Mouse (Mus musculus) gastrocnemius, postnatal 4 days (tissue): ENCODE measurements at regions not wholly inside any gene's neighbourhood (a gene's known extent, or its start where the extent isn't known, plus 50 kb on each side); places are given as distances from the start of the nearest gene placed in this dataset.

ENCODE experiments used
- DNase-seq, 2 experiments: peaks; one replicate each; pipeline ENCODE4 v3.0.0; 2021 to 2022; ENCODE audit warnings: low spot score in 2 of 2, mixed read lengths in 2 of 2

GRCm38 (mm10) chr1:61313196-61313595, 325.4 kb upstream of the Pard3b start:
- no peak for DNase-seq

GRCm38 (mm10) chr1:61316261-61316660, 322.4 kb upstream of the Pard3b start:
- DNase-seq: no peak

GRCm38 (mm10) chr1:61316736-61317135, 321.9 kb upstream of the Pard3b start:
- no peak for DNase-seq

- DNase-seq: no peak
These were observed 320.6 kb upstream of the Pard3b start for GRCm38 (mm10) chr1:61318042-61318441.

- no peak for DNase-seq
These were observed 317.0 kb upstream of the Pard3b start for GRCm38 (mm10) chr1:61321513-61322145.

- no peak for DNase-seq
These were observed 307.2 kb upstream of the Pard3b start for GRCm38 (mm10) chr1:61331456-61331855.

GRCm38 (mm10) chr1:61331906-61332305, 306.7 kb upstream of the Pard3b start:
- no peak for DNase-seq

- no peak for DNase-seq
These were observed 302.3 kb upstream of the Pard3b start for GRCm38 (mm10) chr1:61336367-61336766.

GRCm38 (mm10) chr1:61352921-61353320, 285.7 kb upstream of the Pard3b start:
- DNase-seq: no peak

- no peak for DNase-seq
These were observed 285.1 kb upstream of the Pard3b start for GRCm38 (mm10) chr1:61353481-61353880.

GRCm38 (mm10) chr1:61355241-61355640, 283.4 kb upstream of the Pard3b start:
- no peak for DNase-seq

GRCm38 (mm10) chr1:61359011-61359930, 279.4 kb upstream of the Pard3b start:
- DNase-seq: no peak

GRCm38 (mm10) chr1:61372581-61372980, 266.0 kb upstream of the Pard3b start:
- DNase-seq: no peak

- no peak for DNase-seq
These were observed 264.7 kb upstream of the Pard3b start for GRCm38 (mm10) chr1:61373661-61374491.

GRCm38 (mm10) chr1:61376417-61376816, 262.2 kb upstream of the Pard3b start:
- no peak for DNase-seq

GRCm38 (mm10) chr1:61377070-61377469, 261.6 kb upstream of the Pard3b start:
- DNase-seq: peak; percentile 34 to 65

- DNase-seq: no peak
These were observed 260.4 kb upstream of the Pard3b start for GRCm38 (mm10) chr1:61378240-61378639.

- no peak for DNase-seq
These were observed 258.7 kb upstream of the Pard3b start for GRCm38 (mm10) chr1:61379771-61380517.

GRCm38 (mm10) chr1:61387587-61387986, 251.0 kb upstream of the Pard3b start:
- DNase-seq: no peak

GRCm38 (mm10) chr1:61397796-61398195, 240.8 kb upstream of the Pard3b start:
- no peak for DNase-seq

- DNase-seq: no peak
These were observed 236.3 kb upstream of the Pard3b start for GRCm38 (mm10) chr1:61402339-61402738.
